Mouse (Mus musculus) intestine, postnatal 0 days (tissue): ENCODE measurements around the gene Aldh1l1. TPM values are rescaled to one million over a fixed set of nuclear protein-coding genes. Genes with fewer than 3 reads are reported as not detected.

Experiments
- ATAC-seq: fragments of 200-750 bp; cut with Nextera tagmentation; 2 replicates; pipeline ENCODE4 v1.8.0; 2017; ENCODE audit warnings: mild to moderate bottlenecking, moderate TSS enrichment, moderate library complexity
- H3K27ac ChIP-seq: fragments of 300-500 bp; sonication (generic); 2 replicates; pipeline ENCODE4 v1.5.1; 2014; ENCODE audit warnings: mild to moderate bottlenecking, low read depth, low read length, moderate library complexity
- H3K27me3 ChIP-seq: fragments of 300-500 bp; sonication (generic); replicated peaks from 2 replicates; pipeline ENCODE4 v1.6.1; 2014; ENCODE audit warnings: low read length, mixed read lengths; ENCODE audit not compliant: control insufficient read depth, insufficient read depth
- H3K36me3 ChIP-seq: fragments of 300-500 bp; sonication (generic); 2 replicates; pipeline ENCODE4 v1.6.1; 2014; ENCODE audit warnings: mild to moderate bottlenecking, moderate library complexity; ENCODE audit not compliant: control insufficient read depth, insufficient read depth
- H3K4me1 ChIP-seq: fragments of 300-500 bp; sonication (generic); replicated peaks from 2 replicates; pipeline ENCODE4 v1.6.1; 2014; ENCODE audit warnings: antibody characterized with exemption, low read length, mixed read lengths; ENCODE audit not compliant: control insufficient read depth, insufficient read depth
- H3K4me2 ChIP-seq: fragments of 300-500 bp; sonication (generic); replicated peaks from 2 replicates; pipeline ENCODE4 v1.6.1; 2014; ENCODE audit warnings: low read depth, mild to moderate bottlenecking, moderate library complexity
- H3K4me3 ChIP-seq: fragments of 300-500 bp; sonication (generic); 2 replicates; pipeline ENCODE4 v1.5.1; 2014; ENCODE audit warnings: low read depth, low read length
- H3K9ac ChIP-seq: fragments of 300-500 bp; sonication (generic); 2 replicates; pipeline ENCODE4 v1.6.1; 2014; ENCODE audit warnings: mild to moderate bottlenecking, low read depth, low read length
- H3K9me3 ChIP-seq: fragments of 300-500 bp; sonication (generic); 2 replicates; pipeline ENCODE4 v1.6.1; 2016; ENCODE audit warnings: mixed run types; ENCODE audit not compliant: control insufficient read depth
- CTCF ChIP-seq: sonication (generic); IDR thresholded peaks from 2 replicates; pipeline ENCODE4 v1.5.1; 2016; ENCODE audit warnings: low read depth, mild to moderate bottlenecking, control low read depth, antibody characterized with exemption, moderate library complexity
- WGBS: fragments of 180-500 bp; shearing (Covaris S2); extraction: QIAGEN DNeasy Blood & Tissue Kit; methylation state at CpG from one replicate; pipeline ENCODE4 v1.1.7; 2014; 5-methylcytosine and 5-hydroxymethylcytosine counted together
- polyA plus RNA-seq: library from polyadenylated mRNA; unstranded; fragments of >200 nt; fragmentation: Nextera tagmentation; extraction: Ambion mirVana; gene quantifications from 2 replicates; pipeline ENCODE4 v1.2.1, GENCODE M21; 2015

The Aldh1l1 gene
- polyA plus RNA-seq, 1 experiment from 2014 or later: 12.1 TPM

DNA sequence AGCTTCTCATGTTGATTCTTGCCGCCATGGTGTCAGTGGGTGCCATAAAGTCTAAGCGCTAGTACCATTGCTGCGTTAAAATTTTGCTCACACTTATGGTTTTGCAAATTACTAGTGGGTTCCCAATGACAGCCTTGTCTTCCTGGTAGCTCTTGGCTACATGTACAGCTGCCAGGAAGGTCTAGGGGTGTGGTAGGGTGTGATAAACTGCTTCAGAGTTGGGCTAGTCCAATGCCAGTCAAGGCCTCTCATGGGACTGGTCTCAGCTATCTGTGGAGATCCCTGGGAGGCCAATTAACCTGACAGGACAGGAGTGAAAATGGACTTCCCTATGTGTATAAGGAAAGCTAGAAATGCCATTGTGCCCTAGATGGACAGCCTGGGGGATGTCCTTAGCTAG is 116.1 kb downstream of the Aldh1l1 start:
- H3K36me3 ChIP-seq: no peaks in the 10 kb centered on the region
- no peak overlapping the region for H3K27ac ChIP-seq
- WGBS: 89% methylated on average over 3 of the region's 3 CpGs
- H3K4me3 ChIP-seq: no peak overlapping the region
- no peaks in the 10 kb centered on the region for H3K27me3 ChIP-seq
- no peak for ATAC-seq
- H3K4me2 ChIP-seq: no peak overlapping the region
- H3K4me1 ChIP-seq: 0 out of 2 replicates have a peak, but pooled peaks cover 5% of the 10 kb centered on the region
- H3K9ac ChIP-seq: no peak overlapping the region
- H3K9me3 ChIP-seq: no peaks in the 10 kb centered on the region
- TF ChIP-seq CTCF: no peak

DNA sequence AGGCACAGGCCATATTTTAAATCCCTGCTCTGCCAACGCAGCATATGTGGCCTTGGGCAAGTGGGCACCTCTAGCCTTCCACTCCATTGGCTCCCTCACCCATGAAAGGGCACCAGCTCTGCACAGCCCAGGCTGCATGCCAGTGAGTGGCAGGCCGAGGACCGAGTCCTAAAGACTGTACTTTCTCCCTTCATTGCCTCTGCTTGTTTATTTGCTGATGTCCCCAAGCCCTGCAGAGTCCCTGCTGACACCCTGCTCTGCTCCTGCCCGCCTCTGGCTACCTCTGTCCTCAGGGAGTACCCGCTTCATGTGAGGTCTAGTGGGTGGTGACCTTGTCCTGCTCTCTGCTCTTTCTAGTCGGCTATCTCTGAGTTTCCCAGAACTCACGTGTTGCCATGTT is 116.9 kb downstream of the Aldh1l1 start:
- 70% methylated on average over 7 of the region's 7 CpGs for WGBS
- no peak for TF ChIP-seq CTCF
- ATAC-seq: no peak

GRCm38 (mm10) chr6:90604130-90604529 is 117.9 kb downstream of the Aldh1l1 start:
- peak overlapping the region; percentile 93 for H3K4me2 ChIP-seq
- H3K9ac ChIP-seq: no peak overlapping the region
- H3K27me3 ChIP-seq: no peaks in the 10 kb centered on the region
- no peaks in the 10 kb centered on the region for H3K36me3 ChIP-seq
- no peak; the same call in 1 of the 2 replicates for ATAC-seq
- H3K4me1 ChIP-seq: 0 out of 2 replicates have a peak, but pooled peaks cover 5% of the 10 kb centered on the region
- H3K27ac ChIP-seq: no peak overlapping the region
- peak overlapping the region; percentile 62 for H3K4me3 ChIP-seq
- 56% methylated on average over 3 of the region's 3 CpGs for WGBS
- TF ChIP-seq CTCF: no peak
- H3K9me3 ChIP-seq: no peaks in the 10 kb centered on the region

More for the DNA sequence above, 116.9 kb downstream of the Aldh1l1 start:
- H3K4me3 ChIP-seq: no peak overlapping the region
- no peaks in the 10 kb centered on the region for H3K9me3 ChIP-seq
- H3K27me3 ChIP-seq: no peaks in the 10 kb centered on the region
- H3K4me1 ChIP-seq: 0 out of 2 replicates have a peak, but pooled peaks cover 5% of the 10 kb centered on the region
- no peak overlapping the region for H3K27ac ChIP-seq
- no peak overlapping the region for H3K9ac ChIP-seq
- H3K36me3 ChIP-seq: no peaks in the 10 kb centered on the region
- H3K4me2 ChIP-seq: no peak overlapping the region

GRCm38 (mm10) chr6:90604533-90605297 is 118.5 kb downstream of the Aldh1l1 start, which contains the start of gene Slc41a3:
Slc41a3 (plus strand) TSS chr6:90604725.
- peak; percentile 95 for ATAC-seq
- TF ChIP-seq CTCF: peak; percentile 3; the same call in 1 of the 2 replicates
- Histone ChIP-seq H3K4me2 (peak within 1 kb of the TSS; percentile 93), H3K27ac (peak within 1 kb of the TSS; percentile 52; the same call in 1 of the 2 replicates), H3K27me3 (no peaks in the 10 kb centered on the region), H3K9ac (peak within 1 kb of the TSS; percentile 61), H3K36me3 (no peaks in the 10 kb centered on the region), H3K9me3 (no peaks in the 10 kb centered on the region), H3K4me1 (0 out of 2 replicates have a peak, but pooled peaks cover 5% of the 10 kb centered on the region), H3K4me3 (peak within 1 kb of the TSS; percentile 62)
- 1% methylated on average over 49 of the region's 49 CpGs for WGBS

DNA sequence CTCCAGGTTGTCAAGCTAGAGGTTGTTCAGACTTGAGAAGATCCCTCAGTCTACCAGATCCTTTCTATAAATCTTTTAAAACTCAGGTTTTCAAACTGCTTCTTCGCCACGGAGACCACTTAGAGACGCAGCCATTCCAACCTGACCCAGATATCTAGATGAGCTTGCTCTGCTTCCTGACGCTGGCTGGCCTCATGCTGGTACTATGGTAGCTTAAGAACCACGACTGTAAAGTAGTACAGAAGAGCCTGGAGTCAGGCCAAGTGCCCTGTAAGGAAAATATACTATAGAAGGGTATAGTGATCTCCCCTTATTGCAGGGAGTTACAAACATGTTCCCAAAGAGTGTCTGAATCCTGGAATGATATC is 119.1 kb downstream of the Aldh1l1 start:
- no peaks in the 10 kb centered on the region for H3K9me3 ChIP-seq
- 0 out of 2 replicates have a peak, but pooled peaks cover 5% of the 10 kb centered on the region for H3K4me1 ChIP-seq
- no peak for TF ChIP-seq CTCF
- no peak for ATAC-seq
- H3K4me3 ChIP-seq: peak overlapping the region; percentile 62
- H3K27me3 ChIP-seq: no peaks in the 10 kb centered on the region
- H3K27ac ChIP-seq: no peak overlapping the region
- H3K36me3 ChIP-seq: no peaks in the 10 kb centered on the region
- 15% methylated on average over 5 of the region's 5 CpGs for WGBS
- peak overlapping the region; percentile 61 for H3K9ac ChIP-seq
- H3K4me2 ChIP-seq: peak overlapping the region; percentile 93

DNA sequence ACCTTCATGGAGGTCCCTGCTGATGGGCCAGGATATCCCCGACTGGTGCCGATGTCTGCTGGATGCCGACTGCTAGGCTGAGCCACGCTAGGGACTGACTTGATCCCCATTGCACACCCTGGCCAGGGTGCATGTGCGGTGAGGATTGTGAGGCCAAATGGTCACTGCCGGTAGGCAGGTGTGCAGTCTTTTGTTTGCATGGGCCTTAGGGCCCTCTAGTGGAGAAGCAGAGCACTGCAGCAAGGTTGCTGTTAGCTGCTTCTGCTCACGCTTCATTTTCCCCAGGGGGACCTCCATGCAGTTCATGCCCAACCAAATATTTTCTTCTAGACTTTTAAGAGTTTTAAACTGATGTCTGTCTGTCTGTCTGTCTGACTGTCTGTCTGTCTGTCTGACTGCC is 120.3 kb downstream of the Aldh1l1 start:
- Histone ChIP-seq H3K9me3 (no peaks in the 10 kb centered on the region), H3K4me2 (no peak overlapping the region), H3K27ac (no peak overlapping the region), H3K27me3 (no peaks in the 10 kb centered on the region), H3K4me1 (0 out of 2 replicates have a peak, but pooled peaks cover 5% of the 10 kb centered on the region), H3K36me3 (no peaks in the 10 kb centered on the region), H3K9ac (no peak overlapping the region), H3K4me3 (no peak overlapping the region)
- WGBS: 36% methylated on average over 7 of the region's 7 CpGs
- TF ChIP-seq CTCF: peak; percentile 93
- ATAC-seq: no peak
